Mouse (Mus musculus) frontal cortex, postnatal 14 days (tissue): ENCODE data around the gene Phactr1.
A peak's percentile ranks its signal among the peaks of the same experiment; 100 is the strongest.

ENCODE experiments used
- DNase-seq, 2 experiments: peaks; one replicate each; pipeline ENCODE4 v3.0.0; 2022; ENCODE audit warnings: low spot score in 2 of 2

Gene Phactr1

DNA sequence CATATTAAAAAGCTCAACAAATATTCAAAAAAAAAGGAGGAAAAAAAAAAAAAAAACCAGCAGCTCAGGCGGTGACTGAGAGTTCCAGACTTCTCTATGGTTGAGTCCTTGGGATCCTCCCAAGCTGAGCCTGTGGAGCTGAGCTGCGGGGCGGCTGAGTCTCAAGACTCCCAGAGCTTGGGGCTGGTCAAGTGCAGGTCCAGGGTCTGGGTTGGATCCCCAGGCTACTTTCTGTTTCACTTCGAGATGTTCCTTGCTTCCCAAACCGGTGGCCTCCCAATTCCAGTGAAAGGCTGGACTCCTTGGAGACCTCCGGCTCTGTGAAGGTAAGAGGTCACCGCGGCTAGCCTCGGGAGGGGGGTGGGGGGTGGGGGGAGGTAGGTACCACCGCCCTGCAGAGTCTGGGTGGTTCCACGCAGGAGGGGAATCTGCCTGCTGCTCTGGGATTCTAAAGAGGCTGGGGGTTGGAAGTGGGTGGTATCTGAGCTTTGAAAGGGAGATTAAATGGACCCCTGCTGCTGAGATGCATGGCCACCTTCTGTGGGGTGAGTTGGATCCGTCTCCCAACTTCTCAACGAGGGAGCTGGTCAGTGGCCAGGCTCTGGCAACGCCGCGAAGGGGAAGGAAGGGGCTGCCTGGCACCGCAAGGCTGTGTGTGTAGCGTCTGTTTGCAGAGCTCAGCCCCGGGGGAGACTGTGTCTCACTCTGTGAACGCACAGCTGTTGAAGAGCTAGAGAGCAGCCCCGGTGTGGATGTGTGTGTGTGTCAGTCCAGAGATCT lies 185.9 kb downstream of the Phactr1 start:
- DNase-seq: peak in 1 of 2 experiments; percentile 55

- DNase-seq: no peak
Measured at GRCm38 (mm10) chr13:42867026-42867425, 186.6 kb downstream of the Phactr1 start.

GRCm38 (mm10) chr13:42872125-42872524 lies 191.7 kb downstream of the Phactr1 start:
- no peak for DNase-seq

- DNase-seq: no peak
Measured at GRCm38 (mm10) chr13:42878346-42878745, 197.9 kb downstream of the Phactr1 start.

GRCm38 (mm10) chr13:42884033-42884724 lies 203.8 kb downstream of the Phactr1 start:
- DNase-seq: no peak

DNA sequence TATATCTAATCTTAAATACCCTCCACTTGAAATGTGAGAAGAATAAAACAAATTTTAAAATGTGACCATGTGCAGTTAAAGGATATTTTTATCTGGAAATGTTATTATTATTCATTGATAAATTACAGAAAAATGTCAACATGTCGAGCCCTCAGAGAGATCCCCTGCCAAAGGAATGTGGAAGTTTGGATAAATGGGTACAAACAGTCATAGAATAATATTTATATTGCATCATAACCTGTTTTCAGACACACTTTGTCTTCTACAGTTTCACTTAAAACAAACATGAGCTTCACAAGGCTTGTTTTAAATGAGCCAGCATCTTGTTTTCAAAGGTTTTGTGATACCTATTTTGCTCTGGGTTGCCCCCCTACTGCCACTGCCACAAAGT lies 204.3 kb downstream of the Phactr1 start:
- no peak for DNase-seq

- no peak for DNase-seq
Measured at GRCm38 (mm10) chr13:42887701-42888100, 207.3 kb downstream of the Phactr1 start.

DNA sequence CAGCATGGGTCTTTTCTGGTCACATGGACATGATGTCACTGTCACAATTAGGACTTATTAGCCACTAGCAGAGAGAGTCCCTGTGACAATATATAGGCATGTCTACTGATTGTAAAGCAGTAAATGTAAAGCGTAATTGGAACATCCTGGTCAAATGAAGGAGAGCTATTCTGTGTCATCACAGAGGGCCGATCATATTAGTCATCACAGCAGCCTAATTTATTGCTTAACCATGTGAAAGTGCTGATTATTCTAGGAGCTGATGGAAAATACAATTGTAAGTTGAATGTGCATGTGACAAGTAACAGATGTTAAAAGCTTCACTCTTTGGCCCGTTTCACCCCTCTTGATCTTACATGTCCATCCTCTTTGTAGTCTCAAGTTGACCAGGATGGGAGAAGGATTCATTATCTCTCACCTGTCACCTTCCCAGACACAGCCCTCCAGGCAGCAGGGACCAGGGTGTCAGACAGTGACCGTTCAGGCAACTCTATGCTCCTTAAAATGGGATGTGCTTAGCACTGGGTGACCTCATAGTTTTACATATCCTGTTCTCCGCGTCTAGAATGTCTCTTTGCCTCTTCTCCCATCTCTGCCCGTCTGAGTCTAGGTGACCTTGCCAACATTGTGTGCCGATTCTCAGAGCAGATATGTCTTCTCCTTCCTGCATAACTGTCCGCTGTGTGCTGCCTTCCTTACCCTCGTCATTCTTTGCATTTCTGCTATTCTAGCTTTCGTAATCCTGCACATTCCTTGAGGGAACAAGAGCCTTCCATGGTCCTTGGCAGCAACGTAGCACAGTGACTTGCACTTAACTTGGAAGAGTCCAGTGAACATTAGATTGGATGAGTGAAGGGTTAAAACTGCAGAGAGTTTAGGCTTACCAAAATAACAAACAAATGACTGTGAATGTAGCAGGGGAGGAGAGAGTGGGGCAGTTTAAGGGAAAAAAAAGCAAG lies 209.4 kb downstream of the Phactr1 start:
- no peak for DNase-seq

GRCm38 (mm10) chr13:42890651-42891050 lies 210.2 kb downstream of the Phactr1 start:
- DNase-seq: no peak

DNA sequence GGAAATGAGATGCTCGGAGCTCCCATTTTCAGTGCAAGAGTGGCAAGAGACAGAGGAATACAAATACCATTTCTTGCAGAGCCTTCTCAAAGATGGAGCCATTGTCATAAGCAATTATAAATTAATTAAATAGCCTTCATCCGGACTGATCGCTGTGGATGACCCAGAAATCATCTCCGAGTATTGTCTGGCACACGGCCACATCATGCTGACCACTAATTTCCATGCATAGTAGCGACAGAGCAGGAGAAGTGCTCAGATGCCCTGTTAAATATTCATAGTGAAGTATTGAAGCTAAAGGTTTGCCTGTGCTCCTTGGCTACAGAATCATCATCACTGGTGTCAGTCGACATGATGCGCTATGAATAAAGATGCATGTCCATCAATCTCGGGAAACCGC lies 213.6 kb downstream of the Phactr1 start:
- DNase-seq: no peak

- no peak for DNase-seq
Measured at GRCm38 (mm10) chr13:42894598-42894997, 214.2 kb downstream of the Phactr1 start.

- no peak for DNase-seq
Measured at GRCm38 (mm10) chr13:42895980-42896379, 215.6 kb downstream of the Phactr1 start.

DNA sequence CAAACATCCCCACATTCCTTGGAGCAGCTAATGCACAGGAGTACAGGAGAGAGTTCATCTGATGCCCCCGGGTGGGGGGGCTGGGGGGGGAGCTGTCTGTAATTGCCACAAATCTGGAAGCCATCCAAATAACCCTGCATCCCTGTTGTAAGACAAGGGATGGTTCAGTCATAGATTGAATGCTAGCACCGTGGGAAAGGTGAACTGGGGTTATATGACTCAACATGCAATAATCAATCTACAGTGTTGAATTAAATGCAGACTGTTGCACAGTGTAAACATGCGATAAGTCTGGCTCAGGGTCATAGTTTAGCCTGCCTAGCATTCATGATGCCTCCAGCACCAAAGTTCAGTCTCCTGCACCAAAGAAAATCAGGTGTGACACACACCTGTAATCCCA lies 219.2 kb downstream of the Phactr1 start:
- no peak for DNase-seq

- DNase-seq: no peak
Measured at GRCm38 (mm10) chr13:42901837-42902236, 221.4 kb downstream of the Phactr1 start.

- DNase-seq: no peak
Measured at GRCm38 (mm10) chr13:42902859-42903258, 222.4 kb downstream of the Phactr1 start.

DNA sequence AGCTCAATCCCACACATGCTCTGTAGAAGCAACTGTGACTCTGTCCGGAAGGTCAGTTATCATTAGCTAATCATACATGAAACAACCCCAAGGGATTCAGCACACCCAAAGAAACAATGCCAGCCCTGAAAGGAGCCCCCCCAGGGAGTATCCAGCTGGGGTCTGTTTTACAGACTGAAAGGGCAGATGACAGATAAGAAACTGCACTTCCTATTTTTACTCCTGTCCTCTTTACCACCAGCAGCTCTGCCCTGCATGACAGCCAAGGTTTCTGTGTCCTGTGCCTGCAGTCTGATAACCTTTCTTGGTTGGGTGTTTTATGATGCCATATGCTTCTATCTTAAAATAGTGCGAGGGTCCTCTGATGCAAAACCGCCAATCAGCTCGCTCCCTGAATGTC lies 225.4 kb downstream of the Phactr1 start:
- DNase-seq: no peak

DNA sequence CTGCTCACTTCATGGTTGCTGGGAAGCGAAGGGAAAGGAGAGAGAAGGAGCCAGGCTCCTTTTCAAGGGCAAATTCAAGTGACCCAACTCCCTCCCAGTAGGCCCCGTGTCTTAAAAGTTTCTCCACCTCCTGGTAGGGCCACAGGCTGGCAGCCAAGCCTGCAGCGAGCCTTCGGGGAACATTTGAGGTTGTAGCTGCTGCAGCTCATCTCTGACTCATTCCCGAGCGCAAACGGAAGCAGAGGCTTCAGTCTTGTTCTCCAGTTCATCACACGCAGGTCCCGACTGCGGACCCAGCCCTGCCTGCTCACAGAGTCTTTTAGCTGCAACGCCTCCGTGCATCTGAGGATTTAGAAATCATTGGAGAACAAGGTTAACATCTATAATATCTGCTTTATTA lies 226.6 kb downstream of the Phactr1 start:
- no peak for DNase-seq

- no peak for DNase-seq
Measured at GRCm38 (mm10) chr13:42915081-42915480, 234.7 kb downstream of the Phactr1 start.

GRCm38 (mm10) chr13:42915851-42916193 lies 235.4 kb downstream of the Phactr1 start:
- no peak for DNase-seq

DNA sequence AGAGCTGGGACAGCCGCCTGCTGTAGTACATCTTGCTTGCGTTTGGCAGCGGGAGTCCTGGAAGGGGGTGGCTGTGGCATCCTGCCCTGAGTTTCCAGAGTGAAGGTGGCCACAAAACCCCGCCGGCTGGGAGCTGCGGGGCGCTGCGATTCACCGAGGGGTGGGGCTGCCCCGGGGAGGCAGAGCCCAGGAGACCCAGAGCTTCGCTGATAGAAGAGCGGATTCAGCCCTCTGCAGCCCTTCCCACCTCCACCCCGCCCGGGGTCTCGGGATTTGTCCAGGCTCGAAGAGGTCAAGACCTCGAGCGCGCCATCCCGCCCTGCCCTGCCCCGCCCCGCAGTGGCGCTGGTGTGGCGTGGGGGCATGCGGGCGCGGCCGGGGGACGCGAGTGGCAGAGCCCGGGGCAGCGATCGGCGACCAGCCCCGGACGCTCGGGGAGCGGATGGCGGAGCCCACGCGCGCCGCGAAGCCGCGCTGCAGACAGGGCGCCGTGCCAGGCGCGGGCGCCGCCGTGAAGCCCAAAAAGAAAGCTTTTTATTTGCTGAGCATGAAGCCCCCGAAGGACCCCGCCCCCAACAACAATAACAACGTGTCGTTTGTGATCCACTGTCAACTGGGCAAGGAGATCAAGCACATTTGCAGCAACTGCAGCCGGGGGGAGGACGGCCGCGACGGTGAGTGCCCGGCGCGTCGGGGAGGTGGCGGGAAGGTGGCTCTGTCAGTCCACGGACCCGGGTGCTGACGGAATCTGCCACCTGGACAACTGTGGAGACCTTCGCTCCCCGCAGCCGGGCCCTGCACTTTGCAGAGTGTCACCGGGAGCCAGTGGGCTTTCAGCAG lies 236.0 kb downstream of the Phactr1 start:
- peak in 1 of 2 experiments; percentile 50 for DNase-seq

- DNase-seq: peak; percentile 44 to 49
Measured at GRCm38 (mm10) chr13:42917251-42917650, 236.8 kb downstream of the Phactr1 start.
